Mouse (Mus musculus): ENCODE data around the gene Sorbs1. TPM values are rescaled to one million over a fixed set of nuclear protein-coding genes. Genes with fewer than 3 reads are reported as not detected.

Gene Sorbs1
- polyA plus RNA-seq, 1 experiment from 2014 or later = 68.9 TPM

GRCm38 (mm10) chr19:40317001-40317400, 196.6 kb downstream of the Sorbs1 start:
- TF ChIP-seq CTCF (IDR thresholded peaks at IDR 0.05) = no peak
- POLR2A ChIA-PET = no interaction called here

GRCm38 (mm10) chr19:40314252-40314651, 199.3 kb downstream of the Sorbs1 start:
- H3K27me3 ChIP-seq = no peaks in the 10 kb centered on the region
- POLR2A ChIA-PET = no interaction called here
- ATAC-seq = no peak
- DNase-seq (ENCODE audit: low read depth, low spot score) = no peak
- no peak for TF ChIP-seq CTCF (IDR thresholded peaks at IDR 0.05)
- in situ Hi-C loops (cut with MboI; ENCODE audit: low pct_unique_long_range_greater_than_20kb) = no loop called here
- CTCF ChIA-PET = no interaction called here

More at GRCm38 (mm10) chr19:40317001-40317400, 196.6 kb downstream of the Sorbs1 start:
- no peaks in the 10 kb centered on the region for H3K27me3 ChIP-seq
- CTCF ChIA-PET = interaction anchor here (0.9 to 1.0 kb wide), 2 partner anchors 10 to 17 kb away, joined by 3 read pairs; no protein-coding TSS in a partner anchor
- in situ Hi-C loops (cut with MboI; ENCODE audit: low pct_unique_long_range_greater_than_20kb) = no loop called here
- ATAC-seq (no peak), DNase-seq (ENCODE audit: low read depth, low spot score) (no peak)

- no peaks in the 10 kb centered on the region for H3K27me3 ChIP-seq
- in situ Hi-C loops (cut with MboI; ENCODE audit: low pct_unique_long_range_greater_than_20kb) = no loop called here
- TF ChIP-seq CTCF (IDR thresholded peaks at IDR 0.05) = no peak
- ATAC-seq (no peak), DNase-seq (ENCODE audit: low read depth, low spot score) (no peak)
- POLR2A ChIA-PET = no interaction called here
- CTCF ChIA-PET = interaction anchor here (1.0 to 1.5 kb wide), 2 partner anchors 17 to 34 kb away, joined by 4 to 6 read pairs; no protein-coding TSS in a partner anchor
Observed at GRCm38 (mm10) chr19:40311631-40312030, 201.9 kb downstream of the Sorbs1 start.

- CTCF ChIA-PET = interaction anchor here (1.5 kb wide), 1 partner anchor 16 kb away, joined by 6 read pairs; no protein-coding TSS in a partner anchor
- in situ Hi-C loops (cut with MboI; ENCODE audit: low pct_unique_long_range_greater_than_20kb) = no loop called here
- H3K27me3 ChIP-seq = no peaks in the 10 kb centered on the region
- no peak for ATAC-seq
- POLR2A ChIA-PET = no interaction called here
- DNase-seq (ENCODE audit: low read depth, low spot score) = no peak
- TF ChIP-seq CTCF (IDR thresholded peaks at IDR 0.05) = no peak
Observed at GRCm38 (mm10) chr19:40310410-40311130, 203.0 kb downstream of the Sorbs1 start.

GRCm38 (mm10) chr19:40309911-40310310, 203.7 kb downstream of the Sorbs1 start:
- POLR2A ChIA-PET = no interaction called here
- no peak for TF ChIP-seq CTCF (IDR thresholded peaks at IDR 0.05)
- DNase-seq (ENCODE audit: low read depth, low spot score) (no peak), ATAC-seq (no peak)
- H3K27me3 ChIP-seq = no peaks in the 10 kb centered on the region
- in situ Hi-C loops (cut with MboI; ENCODE audit: low pct_unique_long_range_greater_than_20kb) = no loop called here
- CTCF ChIA-PET = no interaction called here

GRCm38 (mm10) chr19:40307550-40307949, 206.0 kb downstream of the Sorbs1 start:
- no peak for TF ChIP-seq CTCF (IDR thresholded peaks at IDR 0.05)
- no peaks in the 10 kb centered on the region for H3K27me3 ChIP-seq
- POLR2A ChIA-PET = no interaction called here
- CTCF ChIA-PET = no interaction called here
- no peak for ATAC-seq
- DNase-seq (ENCODE audit: low read depth, low spot score) = no peak
- in situ Hi-C loops (cut with MboI; ENCODE audit: low pct_unique_long_range_greater_than_20kb) = no loop called here

GRCm38 (mm10) chr19:40306631-40307030, 206.9 kb downstream of the Sorbs1 start:
- DNase-seq (ENCODE audit: low read depth, low spot score) (no peak), ATAC-seq (no peak)
- CTCF ChIA-PET = no interaction called here
- POLR2A ChIA-PET = no interaction called here
- no peaks in the 10 kb centered on the region for H3K27me3 ChIP-seq
- in situ Hi-C loops (cut with MboI; ENCODE audit: low pct_unique_long_range_greater_than_20kb) = no loop called here
- no peak for TF ChIP-seq CTCF (IDR thresholded peaks at IDR 0.05)

GRCm38 (mm10) chr19:40305456-40305855, 208.1 kb downstream of the Sorbs1 start:
- CTCF ChIA-PET = no interaction called here
- TF ChIP-seq CTCF (IDR thresholded peaks at IDR 0.05) = no peak
- DNase-seq (ENCODE audit: low read depth, low spot score) (no peak), ATAC-seq (no peak)
- in situ Hi-C loops (cut with MboI; ENCODE audit: low pct_unique_long_range_greater_than_20kb) = no loop called here
- POLR2A ChIA-PET = no interaction called here
- no peaks in the 10 kb centered on the region for H3K27me3 ChIP-seq

GRCm38 (mm10) chr19:40302916-40303315, 210.7 kb downstream of the Sorbs1 start:
- TF ChIP-seq CTCF (IDR thresholded peaks at IDR 0.05) = no peak
- in situ Hi-C loops (cut with MboI; ENCODE audit: low pct_unique_long_range_greater_than_20kb) = no loop called here
- no peak for ATAC-seq
- POLR2A ChIA-PET = no interaction called here
- no peaks in the 10 kb centered on the region for H3K27me3 ChIP-seq
- no peak for DNase-seq (ENCODE audit: low read depth, low spot score)
- CTCF ChIA-PET = interaction anchor here (1.3 kb wide), 1 partner anchor 40 kb away, joined by 3 read pairs; no protein-coding TSS in a partner anchor

- ATAC-seq (no peak), DNase-seq (ENCODE audit: low read depth, low spot score) (no peak)
- H3K27me3 ChIP-seq = no peaks in the 10 kb centered on the region
- POLR2A ChIA-PET = no interaction called here
- no peak for TF ChIP-seq CTCF (IDR thresholded peaks at IDR 0.05)
- CTCF ChIA-PET = no interaction called here
- in situ Hi-C loops (cut with MboI; ENCODE audit: low pct_unique_long_range_greater_than_20kb) = no loop called here
Observed at GRCm38 (mm10) chr19:40302477-40302876, 211.1 kb downstream of the Sorbs1 start.

GRCm38 (mm10) chr19:40299983-40300759, 213.4 kb downstream of the Sorbs1 start:
- in situ Hi-C loops (cut with MboI; ENCODE audit: low pct_unique_long_range_greater_than_20kb) = no loop called here
- no peak for TF ChIP-seq CTCF (IDR thresholded peaks at IDR 0.05)
- ChIA-PET CTCF (no interaction called here), POLR2A (no interaction called here)
- no peaks in the 10 kb centered on the region for H3K27me3 ChIP-seq
- DNase-seq (ENCODE audit: low read depth, low spot score) = no peak
- ATAC-seq = no peak
